Mouse (Mus musculus) CH12.LX (cell line): ENCODE measurements around the gene Slc4a5. TPM values are rescaled to one million over a fixed set of nuclear protein-coding genes. Genes with fewer than 3 reads are reported as not detected.

Experiments used
- DNase-seq: peaks from one replicate; pipeline ENCODE4 v3.0.0-alpha.2; 2013; ENCODE audit errors: extremely low read depth
- H3K27ac ChIP-seq: 2 replicates; pipeline ENCODE4 v1.5.1; 2012; ENCODE audit warnings: low read depth, mild to moderate bottlenecking, control low read depth, moderate library complexity; ENCODE audit not compliant: insufficient read depth
- H3K27me3 ChIP-seq: replicated peaks from 2 replicates; pipeline ENCODE3; 2012; ENCODE audit warnings: inconsistent platforms
- H3K36me3 ChIP-seq, 2 experiments: replicated peaks in 1 of 2; 2 replicates each; pipeline versions ENCODE3 to v1.6.1; 2012; ENCODE audit warnings: inconsistent platforms in 1 of 2, low read length in 1 of 2, mild to moderate bottlenecking in 1 of 2, mixed read lengths in 1 of 2, moderate library complexity in 1 of 2; ENCODE audit not compliant: control insufficient read depth in 1 of 2, insufficient read depth in 1 of 2
- H3K4me1 ChIP-seq, 2 experiments: 2 replicates each; pipeline ENCODE4 v1.6.1; 2012; ENCODE audit warnings: inconsistent platforms in 1 of 2, moderate library complexity in 1 of 2; ENCODE audit not compliant: insufficient read depth in 2 of 2, control insufficient read depth in 1 of 2
- H3K4me2 ChIP-seq: 2 replicates; pipeline ENCODE4 v1.6.1; 2012; ENCODE audit warnings: low read depth, mild to moderate bottlenecking, control low read depth; ENCODE audit not compliant: poor library complexity, insufficient read depth, severe bottlenecking
- H3K4me3 ChIP-seq, 3 experiments: fragments of 150-350 bp in 1 of 3; sonication (generic) in 1 of 3; replicated peaks in 1 of 3; 2 replicates each; pipeline versions ENCODE3 to v1.5.1; 2011 to 2012; ENCODE audit warnings: low read depth in 2 of 3, low read length in 2 of 3, mild to moderate bottlenecking in 2 of 3, moderate library complexity in 2 of 3, control low read depth in 1 of 3, improper control_type of control experiment in 1 of 3, inconsistent platforms in 1 of 3, mixed read lengths in 1 of 3; ENCODE audit not compliant: poor library complexity in 1 of 3
- H3K79me2 ChIP-seq: replicated peaks from 2 replicates; pipeline ENCODE4 v1.6.1; 2012; ENCODE audit warnings: mild to moderate bottlenecking, moderate library complexity; ENCODE audit not compliant: control insufficient read depth, poor library complexity, insufficient read depth, severe bottlenecking; ENCODE audit errors: extremely low read depth
- H3K9ac ChIP-seq: 2 replicates; pipeline ENCODE4 v1.6.1; 2012; ENCODE audit warnings: low read depth, mild to moderate bottlenecking, control low read depth, moderate library complexity; ENCODE audit not compliant: insufficient read depth
- H3K9me3 ChIP-seq: replicated peaks from 2 replicates; pipeline ENCODE3; 2012; ENCODE audit warnings: low read length, inconsistent platforms, mixed read lengths
- ELF1 ChIP-seq: IDR thresholded peaks from 2 replicates; pipeline ENCODE4 v1.6.1; 2014; ENCODE audit warnings: low read depth, mild to moderate bottlenecking, inconsistent platforms, low read length, improper control_type of control experiment
- EP300 ChIP-seq: IDR thresholded peaks from 2 replicates; pipeline ENCODE4 v1.6.1; 2011; ENCODE audit warnings: low read length, improper control_type of control experiment
- HCFC1 ChIP-seq: IDR thresholded peaks from 2 replicates; pipeline ENCODE4 v1.6.1; 2012; ENCODE audit warnings: low read depth, mild to moderate bottlenecking, inconsistent platforms, low read length, improper control_type of control experiment
- JUND ChIP-seq: conservative IDR thresholded peaks from 2 replicates; pipeline ENCODE4 v1.6.1; 2011; ENCODE audit warnings: low read depth, low read length, improper control_type of control experiment
- KAT2A ChIP-seq: IDR thresholded peaks from 2 replicates; pipeline ENCODE4 v1.6.1; 2012; ENCODE audit warnings: low read length, improper control_type of control experiment, inconsistent platforms; ENCODE audit not compliant: insufficient replicate concordance
- MAX ChIP-seq: IDR thresholded peaks from 2 replicates; pipeline ENCODE4 v1.6.1; 2011; ENCODE audit warnings: low read length, improper control_type of control experiment
- MAZ ChIP-seq: IDR thresholded peaks from 2 replicates; pipeline ENCODE4 v1.6.1; 2012; ENCODE audit warnings: low read depth, mild to moderate bottlenecking, inconsistent platforms, low read length, improper control_type of control experiment, moderate library complexity
- MXI1 ChIP-seq: IDR thresholded peaks from 2 replicates; pipeline ENCODE4 v1.6.1; 2011; ENCODE audit warnings: mild to moderate bottlenecking, low read depth, low read length, improper control_type of control experiment
- MYC ChIP-seq: IDR thresholded peaks from 2 replicates; pipeline ENCODE4 v1.6.1; 2011; ENCODE audit warnings: low read depth, mild to moderate bottlenecking, improper control_type of control experiment, low read length
- NRF1 ChIP-seq: IDR thresholded peaks from 2 replicates; pipeline ENCODE4 v1.6.1; 2014; ENCODE audit warnings: low read depth, mild to moderate bottlenecking, inconsistent platforms, low read length, improper control_type of control experiment, moderate library complexity
- POLR2A ChIP-seq: IDR thresholded peaks from 2 replicates; pipeline ENCODE4 v1.6.1; 2011; ENCODE audit warnings: low read depth, mild to moderate bottlenecking, improper control_type of control experiment, low read length
- TBP ChIP-seq: conservative IDR thresholded peaks from 2 replicates; pipeline ENCODE4 v1.6.1; 2011; ENCODE audit warnings: low read depth, low read length, improper control_type of control experiment
- TCF12 ChIP-seq: IDR thresholded peaks from 2 replicates; pipeline ENCODE4 v1.6.1; 2014; ENCODE audit warnings: low read depth, mild to moderate bottlenecking, inconsistent platforms, low read length, improper control_type of control experiment
- UBTF ChIP-seq: IDR thresholded peaks from 2 replicates; pipeline ENCODE4 v1.6.1; 2012; ENCODE audit warnings: low read depth, mild to moderate bottlenecking, inconsistent platforms, low read length, improper control_type of control experiment, moderate library complexity
- ZC3H11A ChIP-seq: IDR thresholded peaks from 2 replicates; pipeline ENCODE4 v1.6.1; 2012; ENCODE audit warnings: low read depth, mild to moderate bottlenecking, inconsistent platforms, low read length, improper control_type of control experiment
- ZKSCAN1 ChIP-seq: IDR thresholded peaks from 2 replicates; pipeline ENCODE4 v1.6.1; 2012; ENCODE audit warnings: low read depth, inconsistent platforms, low read length, improper control_type of control experiment, borderline replicate concordance
- ZNF384 ChIP-seq: IDR thresholded peaks from 2 replicates; pipeline ENCODE4 v1.6.1; 2012; ENCODE audit warnings: low read depth, low read length, improper control_type of control experiment, inconsistent platforms
- dilution Hi-C: fragments of 300-500 bp; cut with MboI; formaldehyde crosslinking; loops from 2 replicates; pipeline ENCODE4 v1.14.3; 2020; ENCODE audit warnings: low sequenced_read_pairs; ENCODE audit not compliant: extremely low pct_unique_long_range_greater_than_20kb, extremely low pct_ligation_motif_present
- in situ Hi-C: fragments of 300-500 bp; cut with MboI; formaldehyde crosslinking; loops from 3 replicates; pipeline ENCODE4 v1.14.3; 2019; ENCODE audit warnings: low sequenced_read_pairs, low pct_ligation_motif_present, low pct_unique_long_range_greater_than_20kb, mixed read lengths
- polyA plus RNA-seq: library from polyadenylated mRNA; unstranded; fragments of >175 nt; gene quantifications from 2 replicates; pipeline ENCODE4 v1.2.1, GENCODE M21; 2012; ENCODE audit warnings: low read depth; ENCODE audit not compliant: insufficient read length
- total RNA-seq, 2 experiments: library from RNA; depleted of rRNA; stranded (reverse); fragments of 300-350 nt in 1 of 2; fragments of >200 nt in 1 of 2; gene quantifications; 2 replicates each; pipeline ENCODE4 v1.2.3; 2012 to 2014

Gene Slc4a5
- 0.13 and 0.38 TPM in 2 replicates for total RNA-seq (2012; rRNA removed)
- total RNA-seq (2014; rRNA removed), result not detected in 2 replicates
- polyA plus RNA-seq, result 0.21 TPM in 1 of 2 replicates, not detected in the other

- no peak within 1 kb of the TSS for H3K4me2 ChIP-seq
- no peak for DNase-seq
- H3K27me3 ChIP-seq, result peaks cover 48% of the 10 kb centered on the region
- H3K9me3 ChIP-seq, result no peaks in the 10 kb centered on the region
- H3K36me3 ChIP-seq, result no peaks in the 10 kb centered on the region
- H3K9ac ChIP-seq, result no peak within 1 kb of the TSS
- peaks cover 0 to 2% of the 10 kb centered on the region in 2 experiments; a peak in 1 of 4 replicates for H3K4me1 ChIP-seq
- no peak within 1 kb of the TSS for H3K4me3 ChIP-seq
- TF ChIP-seq NRF1 (no peak), TCF12 (no peak), ZC3H11A (no peak), UBTF (no peak), ELF1 (no peak), EP300 (no peak), MXI1 (no peak), POLR2A (no peak), KAT2A (no peak), ZKSCAN1 (no peak), HCFC1 (no peak)
- TF ChIP-seq, all 38 proteins: peak for 0
- H3K27ac ChIP-seq, result no peak within 1 kb of the TSS
- in situ Hi-C loops, result no loop called here
- dilution Hi-C loops, result no loop called here
- no peaks in the 10 kb centered on the region for H3K79me2 ChIP-seq
Measured at GRCm38 (mm10) chr6:83219814-83220213, at the start of gene Slc4a5. TSS of gene Slc4a5 (plus strand) at chr6:83219828.

DNA sequence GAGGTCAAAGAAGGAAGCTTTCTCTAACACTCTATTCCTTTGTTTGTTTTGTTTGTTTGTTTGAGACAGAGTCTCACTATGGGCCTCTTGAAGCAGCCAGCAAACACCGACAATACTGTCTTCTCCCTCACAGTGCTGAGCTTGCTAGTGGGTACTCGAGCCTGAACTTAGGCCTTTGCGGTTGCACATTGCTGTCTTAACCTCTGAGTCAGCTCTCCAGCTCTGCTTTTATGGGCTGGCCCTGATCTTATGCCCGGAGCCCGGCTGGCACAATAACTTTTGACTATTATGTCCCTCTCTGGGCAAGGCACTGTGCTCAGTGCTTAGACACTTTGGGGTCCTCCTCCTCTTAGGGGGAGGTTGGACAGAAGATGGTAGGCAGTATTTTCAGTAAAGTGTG, 49.8 kb upstream of the Slc4a5 start:
- no peak overlapping the region for H3K4me2 ChIP-seq
- dilution Hi-C loops, result no loop called here
- no peaks in the 10 kb centered on the region for H3K9me3 ChIP-seq

GRCm38 (mm10) chr6:83171063-83171462, 48.6 kb upstream of the Slc4a5 start:
- no peak for DNase-seq
- dilution Hi-C loops (no loop called here), in situ Hi-C loops (no loop called here)
- no peak overlapping the region for H3K4me2 ChIP-seq
- peaks cover 0 to 31% of the 10 kb centered on the region in 2 experiments for H3K36me3 ChIP-seq
- H3K27me3 ChIP-seq, result no peaks in the 10 kb centered on the region
- H3K4me3 ChIP-seq, result no peak overlapping the region
- no peaks in the 10 kb centered on the region; the same call in none of the 2 replicates for H3K79me2 ChIP-seq
- no peaks in the 10 kb centered on the region for H3K9me3 ChIP-seq
- H3K27ac ChIP-seq, result no peak overlapping the region
- peaks cover 6 to 16% of the 10 kb centered on the region in 2 experiments; a peak in 3 of 4 replicates for H3K4me1 ChIP-seq
- no peak for TF ChIP-seq JUND
- no peak for TF ChIP-seq TBP
- no peak for TF ChIP-seq KAT2A
- no peak for TF ChIP-seq NRF1
- no peak for TF ChIP-seq MAX
- TF ChIP-seq TCF12, result no peak
- no peak for TF ChIP-seq MYC
- H3K9ac ChIP-seq, result no peak overlapping the region

More for the DNA sequence above, 49.8 kb upstream of the Slc4a5 start:
- Histone ChIP-seq H3K79me2 (no peaks in the 10 kb centered on the region; the same call in none of the 2 replicates), H3K36me3 (peaks cover 0 to 27% of the 10 kb centered on the region in 2 experiments), H3K4me3 (no peak overlapping the region), H3K27me3 (no peaks in the 10 kb centered on the region), H3K9ac (no peak overlapping the region), H3K27ac (no peak overlapping the region), H3K4me1 (peaks cover 5 to 18% of the 10 kb centered on the region in 2 experiments; a peak in 3 of 4 replicates)
- TF ChIP-seq TCF12 (no peak), MAZ (no peak), ZNF384 (no peak)
- DNase-seq, result no peak
- in situ Hi-C loops, result loop anchor here (5.0 kb wide), 1 partner anchor 37 kb away; no protein-coding TSS in a partner anchor
